Mouse (Mus musculus): ENCODE measurements at regions not wholly inside any gene's neighbourhood (a gene's known extent, or its start where the extent isn't known, plus 50 kb on each side); places are given as distances from the start of the nearest gene placed in this dataset.
"Not testable (repeated sequence)": the region's sequence is repeated elsewhere in the genome, so short reads cannot be mapped to it uniquely, and the experiment has no call there.

GRCm38 (mm10) chr5:39215016-39215415 lies 338.4 kb upstream of the Clnk start:
- H3K4me2 ChIP-seq (replicated peaks) = no peak overlapping the region
- 73% methylated on average over 3 of the region's 3 CpGs for WGBS
- H3K4me3 ChIP-seq = no peak overlapping the region
- no peaks in the 10 kb centered on the region for H3K4me1 ChIP-seq
- H3K36me3 ChIP-seq = no peaks in the 10 kb centered on the region
- H3K9me3 ChIP-seq = no peaks in the 10 kb centered on the region
- no peak for ATAC-seq (ENCODE audit: low FRiP score, low read depth)
- H3K9ac ChIP-seq = no peak overlapping the region
- no peak overlapping the region for H3K27ac ChIP-seq
- no peaks in the 10 kb centered on the region for H3K27me3 ChIP-seq (replicated peaks)

- H3K4me3 ChIP-seq = no peak overlapping the region
- no peak overlapping the region for H3K27ac ChIP-seq
- ATAC-seq (ENCODE audit: low FRiP score, low read depth) = 0 out of 2 replicates have a peak, but pooled peaks have one; percentile 68
- no peak overlapping the region for H3K9ac ChIP-seq
- H3K27me3 ChIP-seq (replicated peaks) = no peaks in the 10 kb centered on the region
- H3K4me2 ChIP-seq (replicated peaks) = no peak overlapping the region
- H3K4me1 ChIP-seq = no peaks in the 10 kb centered on the region
- no peaks in the 10 kb centered on the region for H3K36me3 ChIP-seq
- H3K9me3 ChIP-seq = no peaks in the 10 kb centered on the region
Measured at GRCm38 (mm10) chr5:39212550-39212949, 335.9 kb upstream of the Clnk start.

- Histone ChIP-seq H3K27ac (no peak overlapping the region), H3K4me3 (no peak overlapping the region), H3K27me3 (replicated peaks) (no peaks in the 10 kb centered on the region), H3K9ac (no peak overlapping the region), H3K9me3 (no peaks in the 10 kb centered on the region), H3K36me3 (no peaks in the 10 kb centered on the region), H3K4me1 (no peaks in the 10 kb centered on the region), H3K4me2 (replicated peaks) (no peak overlapping the region)
- ATAC-seq (ENCODE audit: low FRiP score, low read depth) = no peak
Measured at GRCm38 (mm10) chr5:39198856-39199255, 322.2 kb upstream of the Clnk start.

- not testable (repeated sequence) for H3K4me3 ChIP-seq; H3K4me1 ChIP-seq; H3K9me3 ChIP-seq; H3K4me2 ChIP-seq (replicated peaks); ATAC-seq (ENCODE audit: low FRiP score, low read depth); H3K27me3 ChIP-seq (replicated peaks); H3K36me3 ChIP-seq; H3K9ac ChIP-seq; H3K27ac ChIP-seq
- WGBS = 73% methylated on average over 2 of the region's 4 CpGs
Measured at GRCm38 (mm10) chr5:39191153-39191552, 314.5 kb upstream of the Clnk start.

GRCm38 (mm10) chr5:39181616-39182402 lies 305.2 kb upstream of the Clnk start:
- no peaks in the 10 kb centered on the region for H3K36me3 ChIP-seq
- no peaks in the 10 kb centered on the region for H3K4me1 ChIP-seq
- no peak overlapping the region for H3K9ac ChIP-seq
- no peaks in the 10 kb centered on the region for H3K27me3 ChIP-seq (replicated peaks)
- WGBS = 84% methylated on average over 2 of the region's 2 CpGs
- no peak for ATAC-seq (ENCODE audit: low FRiP score, low read depth)
- H3K4me3 ChIP-seq = no peak overlapping the region
- H3K9me3 ChIP-seq = no peaks in the 10 kb centered on the region
- no peak overlapping the region for H3K27ac ChIP-seq
- no peak overlapping the region for H3K4me2 ChIP-seq (replicated peaks)

GRCm38 (mm10) chr5:39181028-39181427 lies 304.4 kb upstream of the Clnk start:
- Histone ChIP-seq H3K9ac (no peak overlapping the region), H3K27ac (no peak overlapping the region), H3K4me2 (replicated peaks) (no peak overlapping the region), H3K36me3 (no peaks in the 10 kb centered on the region), H3K4me3 (no peak overlapping the region), H3K9me3 (no peaks in the 10 kb centered on the region), H3K27me3 (replicated peaks) (no peaks in the 10 kb centered on the region), H3K4me1 (no peaks in the 10 kb centered on the region)
- WGBS = 36% methylated on average over 4 of the region's 4 CpGs
- no peak for ATAC-seq (ENCODE audit: low FRiP score, low read depth)

GRCm38 (mm10) chr5:39177891-39178290 lies 301.3 kb upstream of the Clnk start:
- no peak overlapping the region for H3K9ac ChIP-seq
- H3K27ac ChIP-seq = no peak overlapping the region
- no peak overlapping the region for H3K4me3 ChIP-seq
- no peaks in the 10 kb centered on the region for H3K4me1 ChIP-seq
- no peaks in the 10 kb centered on the region for H3K36me3 ChIP-seq
- no peaks in the 10 kb centered on the region for H3K27me3 ChIP-seq (replicated peaks)
- no peak overlapping the region for H3K4me2 ChIP-seq (replicated peaks)
- no peak for ATAC-seq (ENCODE audit: low FRiP score, low read depth)
- no peaks in the 10 kb centered on the region for H3K9me3 ChIP-seq
- WGBS = 53% methylated on average over 2 of the region's 2 CpGs

- Histone ChIP-seq H3K4me1 (no peaks in the 10 kb centered on the region), H3K36me3 (no peaks in the 10 kb centered on the region), H3K4me3 (no peak overlapping the region), H3K27ac (no peak overlapping the region), H3K27me3 (replicated peaks) (no peaks in the 10 kb centered on the region), H3K4me2 (replicated peaks) (no peak overlapping the region), H3K9ac (no peak overlapping the region), H3K9me3 (no peaks in the 10 kb centered on the region)
- ATAC-seq (ENCODE audit: low FRiP score, low read depth) = no peak
- WGBS = 93% methylated on average over 2 of the region's 2 CpGs
Measured at GRCm38 (mm10) chr5:39176906-39177305, 300.3 kb upstream of the Clnk start.

GRCm38 (mm10) chr5:39173491-39173890 lies 296.9 kb upstream of the Clnk start:
- Histone ChIP-seq H3K27ac (no peak overlapping the region), H3K9ac (no peak overlapping the region), H3K36me3 (no peaks in the 10 kb centered on the region), H3K4me3 (no peak overlapping the region), H3K9me3 (no peaks in the 10 kb centered on the region), H3K4me2 (replicated peaks) (no peak overlapping the region), H3K27me3 (replicated peaks) (no peaks in the 10 kb centered on the region), H3K4me1 (no peaks in the 10 kb centered on the region)
- ATAC-seq (ENCODE audit: low FRiP score, low read depth) = no peak
- WGBS = 92% methylated on average over 3 of the region's 3 CpGs

GRCm38 (mm10) chr5:39159651-39160050 lies 283.0 kb upstream of the Clnk start:
- no peak overlapping the region for H3K27ac ChIP-seq
- H3K36me3 ChIP-seq = no peaks in the 10 kb centered on the region
- H3K9me3 ChIP-seq = no peaks in the 10 kb centered on the region
- ATAC-seq (ENCODE audit: low FRiP score, low read depth) = no peak
- H3K27me3 ChIP-seq (replicated peaks) = no peaks in the 10 kb centered on the region
- no peaks in the 10 kb centered on the region for H3K4me1 ChIP-seq
- H3K9ac ChIP-seq = no peak overlapping the region
- no peak overlapping the region for H3K4me3 ChIP-seq
- H3K4me2 ChIP-seq (replicated peaks) = no peak overlapping the region
- WGBS = 83% methylated on average over 3 of the region's 3 CpGs

GRCm38 (mm10) chr5:39155763-39156162 lies 279.2 kb upstream of the Clnk start:
- WGBS = 84% methylated on average over 1 of the region's 1 CpGs
- Histone ChIP-seq H3K27ac (no peak overlapping the region), H3K4me2 (replicated peaks) (no peak overlapping the region)

GRCm38 (mm10) chr5:39153291-39153794 lies 276.7 kb upstream of the Clnk start:
- no peak overlapping the region for H3K27ac ChIP-seq
- H3K27me3 ChIP-seq (replicated peaks) = no peaks in the 10 kb centered on the region
- ATAC-seq (ENCODE audit: low FRiP score, low read depth) = no peak
- H3K4me3 ChIP-seq = no peak overlapping the region
- no peak overlapping the region for H3K4me2 ChIP-seq (replicated peaks)
- H3K9me3 ChIP-seq = no peaks in the 10 kb centered on the region
- H3K36me3 ChIP-seq = no peaks in the 10 kb centered on the region
- no peaks in the 10 kb centered on the region for H3K4me1 ChIP-seq
- H3K9ac ChIP-seq = no peak overlapping the region

More at GRCm38 (mm10) chr5:39155763-39156162, 279.2 kb upstream of the Clnk start:
- Histone ChIP-seq H3K4me3 (no peak overlapping the region), H3K4me1 (no peaks in the 10 kb centered on the region), H3K27me3 (replicated peaks) (no peaks in the 10 kb centered on the region), H3K9ac (no peak overlapping the region), H3K9me3 (no peaks in the 10 kb centered on the region), H3K36me3 (no peaks in the 10 kb centered on the region)
- ATAC-seq (ENCODE audit: low FRiP score, low read depth) = no peak

- H3K4me3 ChIP-seq = no peak overlapping the region
- H3K27me3 ChIP-seq (replicated peaks) = no peaks in the 10 kb centered on the region
- no peaks in the 10 kb centered on the region for H3K9me3 ChIP-seq
- no peak overlapping the region for H3K4me2 ChIP-seq (replicated peaks)
- H3K9ac ChIP-seq = no peak overlapping the region
- no peak for ATAC-seq (ENCODE audit: low FRiP score, low read depth)
- H3K36me3 ChIP-seq = no peaks in the 10 kb centered on the region
- WGBS = 84% methylated on average over 4 of the region's 4 CpGs
- H3K27ac ChIP-seq = no peak overlapping the region
- no peaks in the 10 kb centered on the region for H3K4me1 ChIP-seq
Measured at GRCm38 (mm10) chr5:39151917-39152316, 275.3 kb upstream of the Clnk start.
